Mouse (Mus musculus) midbrain, embryonic 14.5 days (tissue): ENCODE measurements around the gene Cebpb. TPM values are rescaled to one million over a fixed set of nuclear protein-coding genes. Genes with fewer than 3 reads are reported as not detected.

Experiments
- ATAC-seq: fragments of 200-750 bp; cut with Nextera tagmentation; 2 replicates; pipeline ENCODE4 v1.8.0; 2017; ENCODE audit warnings: moderate number of reproducible peaks, moderate library complexity; ENCODE audit not compliant: low FRiP score, low TSS enrichment
- DNase-seq: peaks from one replicate; pipeline ENCODE4 v3.0.0-alpha.2; 2015
- H3K27ac ChIP-seq: fragments of 300-500 bp; sonication (generic); replicated peaks from 2 replicates; pipeline ENCODE4 v1.5.1; 2014; ENCODE audit warnings: mild to moderate bottlenecking, low read depth, low read length, moderate library complexity
- H3K27me3 ChIP-seq: fragments of 300-500 bp; sonication (generic); 2 replicates; pipeline ENCODE4 v1.6.1; 2014; ENCODE audit warnings: low read length, control low read depth, mixed read lengths; ENCODE audit not compliant: control insufficient read depth, insufficient read depth
- H3K36me3 ChIP-seq: fragments of 300-500 bp; sonication (generic); 2 replicates; pipeline ENCODE4 v1.6.1; 2014; ENCODE audit warnings: low read length, control low read depth; ENCODE audit not compliant: control insufficient read depth, insufficient read depth
- H3K4me1 ChIP-seq: fragments of 300-500 bp; sonication (generic); 2 replicates; pipeline ENCODE4 v1.6.1; 2014; ENCODE audit warnings: mild to moderate bottlenecking, antibody characterized with exemption, low read length, control low read depth; ENCODE audit not compliant: control insufficient read depth, insufficient read depth
- H3K4me2 ChIP-seq: fragments of 300-500 bp; sonication (generic); 2 replicates; pipeline ENCODE4 v1.6.1; 2014; ENCODE audit warnings: mild to moderate bottlenecking, low read length, moderate library complexity
- H3K4me3 ChIP-seq: fragments of 300-500 bp; sonication (generic); replicated peaks from 2 replicates; pipeline ENCODE4 v1.5.1; 2014; ENCODE audit warnings: low read depth, low read length
- H3K9ac ChIP-seq: fragments of 300-500 bp; sonication (generic); replicated peaks from 2 replicates; pipeline ENCODE4 v1.6.1; 2014; ENCODE audit warnings: mild to moderate bottlenecking, low read length, moderate library complexity
- H3K9me3 ChIP-seq: fragments of 300-500 bp; sonication (generic); 2 replicates; pipeline ENCODE4 v1.6.1; 2016; ENCODE audit warnings: low read length, control low read depth, mixed read lengths; ENCODE audit not compliant: control insufficient read depth
- WGBS: fragments of 180-500 bp; shearing (Covaris S2); extraction: QIAGEN DNeasy Blood & Tissue Kit; methylation state at CpG from one replicate; pipeline ENCODE4 v1.1.7; 2014; 5-methylcytosine and 5-hydroxymethylcytosine counted together
- polyA plus RNA-seq: library from polyadenylated mRNA; unstranded; fragments of >200 nt; fragmentation: Nextera tagmentation; extraction: Ambion mirVana; gene quantifications from 2 replicates; pipeline ENCODE4 v1.2.1, GENCODE M21; 2014

Cebpb gene
- polyA plus RNA-seq, 1 experiment from 2014 or later: 1.4 TPM

GRCm38 (mm10) chr2:167687250-167687586 is 1.5 kb upstream of the Cebpb start:
- WGBS: 76% methylated on average over 4 of the region's 4 CpGs
- Histone ChIP-seq H3K36me3 (no peaks in the 10 kb centered on the region), H3K27me3 (peaks cover 47% of the 10 kb centered on the region), H3K4me2 (no peak overlapping the region), H3K27ac (no peak overlapping the region), H3K9ac (no peak overlapping the region), H3K9me3 (no peaks in the 10 kb centered on the region), H3K4me1 (0 out of 2 replicates have a peak, but pooled peaks cover 4% of the 10 kb centered on the region), H3K4me3 (no peak overlapping the region)
- ATAC-seq (no peak), DNase-seq (no peak)

GRCm38 (mm10) chr2:167687651-167688101 is 1.0 kb upstream of the Cebpb start:
- 56% methylated on average over 11 of the region's 11 CpGs for WGBS
- 0 out of 2 replicates have a peak, but pooled peaks cover 4% of the 10 kb centered on the region for H3K4me1 ChIP-seq
- no peak for ATAC-seq
- DNase-seq: no peak
- H3K9me3 ChIP-seq: no peaks in the 10 kb centered on the region
- H3K27ac ChIP-seq: no peak overlapping the region
- H3K36me3 ChIP-seq: no peaks in the 10 kb centered on the region
- no peak overlapping the region for H3K4me3 ChIP-seq
- peaks cover 48% of the 10 kb centered on the region for H3K27me3 ChIP-seq
- H3K4me2 ChIP-seq: no peak overlapping the region
- H3K9ac ChIP-seq: no peak overlapping the region

- Histone ChIP-seq H3K9me3 (no peaks in the 10 kb centered on the region), H3K4me1 (0 out of 2 replicates have a peak, but pooled peaks cover 4% of the 10 kb centered on the region), H3K36me3 (no peaks in the 10 kb centered on the region), H3K4me3 (peak overlapping the region; percentile 54), H3K4me2 (peak overlapping the region; percentile 83), H3K27ac (no peak overlapping the region), H3K27me3 (peaks cover 48% of the 10 kb centered on the region), H3K9ac (peak overlapping the region; percentile 48; the same call in 1 of the 2 replicates)
- WGBS: 26% methylated on average over 12 of the region's 12 CpGs
- DNase-seq (no peak), ATAC-seq (peak; percentile 22; the same call in 1 of the 2 replicates)
These were observed 603 bp upstream of the Cebpb start for GRCm38 (mm10) chr2:167688126-167688497.

- Histone ChIP-seq H3K4me1 (0 out of 2 replicates have a peak, but pooled peaks cover 4% of the 10 kb centered on the region), H3K27me3 (peaks cover 48% of the 10 kb centered on the region), H3K9me3 (no peaks in the 10 kb centered on the region), H3K27ac (no peak within 1 kb of the TSS), H3K4me3 (peak within 1 kb of the TSS; percentile 54), H3K9ac (peak within 1 kb of the TSS; percentile 48), H3K4me2 (peak within 1 kb of the TSS; percentile 83), H3K36me3 (no peaks in the 10 kb centered on the region)
- no peak for ATAC-seq
- under 1% methylated on average over 96 of the region's 99 CpGs for WGBS
- DNase-seq: peak; percentile 66
These were observed 945 bp downstream of the Cebpb start, which contains the start of gene Tmem189 for GRCm38 (mm10) chr2:167689501-167690218. Gene Tmem189, minus strand, starts transcription at chr2:167689822.

- Histone ChIP-seq H3K9ac (no peak overlapping the region), H3K27ac (no peak overlapping the region), H3K4me2 (peak overlapping the region; percentile 83), H3K36me3 (no peaks in the 10 kb centered on the region), H3K9me3 (no peaks in the 10 kb centered on the region), H3K4me3 (peak overlapping the region; percentile 54), H3K27me3 (peaks cover 48% of the 10 kb centered on the region), H3K4me1 (0 out of 2 replicates have a peak, but pooled peaks cover 4% of the 10 kb centered on the region)
- ATAC-seq (no peak), DNase-seq (no peak)
- 67% methylated on average over 15 of the region's 15 CpGs for WGBS
These were observed 1.7 kb downstream of the Cebpb start for GRCm38 (mm10) chr2:167690219-167690961.

- H3K27me3 ChIP-seq: peaks cover 48% of the 10 kb centered on the region
- H3K4me2 ChIP-seq: no peak overlapping the region
- ATAC-seq (no peak), DNase-seq (no peak)
- WGBS: 85% methylated on average over 12 of the region's 12 CpGs
- no peak overlapping the region for H3K4me3 ChIP-seq
- no peak overlapping the region for H3K9ac ChIP-seq
- H3K27ac ChIP-seq: no peak overlapping the region
- no peaks in the 10 kb centered on the region for H3K9me3 ChIP-seq
- no peaks in the 10 kb centered on the region for H3K36me3 ChIP-seq
- 0 out of 2 replicates have a peak, but pooled peaks cover 4% of the 10 kb centered on the region for H3K4me1 ChIP-seq
These were observed 2.2 kb downstream of the Cebpb start for GRCm38 (mm10) chr2:167690962-167691311.

- 89% methylated on average over 6 of the region's 6 CpGs for WGBS
- ATAC-seq (no peak), DNase-seq (no peak)
- Histone ChIP-seq H3K9ac (no peak overlapping the region), H3K27ac (no peak overlapping the region), H3K9me3 (no peaks in the 10 kb centered on the region), H3K27me3 (peaks cover 45% of the 10 kb centered on the region), H3K4me1 (0 out of 2 replicates have a peak, but pooled peaks cover 4% of the 10 kb centered on the region), H3K4me2 (no peak overlapping the region), H3K36me3 (no peaks in the 10 kb centered on the region), H3K4me3 (no peak overlapping the region)
These were observed 2.7 kb downstream of the Cebpb start for GRCm38 (mm10) chr2:167691410-167691809.

GRCm38 (mm10) chr2:167691871-167692661 is 3.4 kb downstream of the Cebpb start:
- ATAC-seq: no peak
- Histone ChIP-seq H3K36me3 (no peaks in the 10 kb centered on the region), H3K4me1 (0 out of 2 replicates have a peak, but pooled peaks cover 4% of the 10 kb centered on the region), H3K27me3 (peaks cover 45% of the 10 kb centered on the region), H3K9me3 (no peaks in the 10 kb centered on the region), H3K27ac (no peak overlapping the region), H3K4me3 (no peak overlapping the region), H3K9ac (no peak overlapping the region), H3K4me2 (no peak overlapping the region)
- DNase-seq: no peak
- 89% methylated on average over 14 of the region's 14 CpGs for WGBS
